Mouse (Mus musculus): ENCODE results near the gene Ppp1r9a. TPM values are rescaled to one million over a fixed set of nuclear protein-coding genes. Genes with fewer than 3 reads are reported as not detected.

Ppp1r9a gene
- total and polyA plus RNA-seq, 3 experiments = 0.03 TPM; not detected in 2

GRCm38 (mm10) chr6:5075680-5076079 lies 173.0 kb downstream of the Ppp1r9a start:
- Histone ChIP-seq H3K4me1 (ENCODE audit: control insufficient read depth in 1 of 2, insufficient read depth in 2 of 2, low read length in 2 of 2) (no peaks in the 10 kb centered on the region), H3K79me2 (ENCODE audit: control insufficient read depth, insufficient read depth, low read length, poor library complexity) (no peaks in the 10 kb centered on the region), H3K36me3 (ENCODE audit: control insufficient read depth in 1 of 2, insufficient read depth in 2 of 2, low read length in 2 of 2) (no peaks in the 10 kb centered on the region), H3K9ac (ENCODE audit: control insufficient read depth, low read depth, low read length, poor library complexity, severe bottlenecking) (no peak overlapping the region), H3K27me3 (ENCODE audit: control insufficient read depth in 1 of 2, insufficient read depth in 2 of 2, low read length in 2 of 2) (peaks cover 0 to 4% of the 10 kb centered on the region in 2 experiments; a peak in 3 of 4 replicates), H3K9me3 (replicated peaks; ENCODE audit: insufficient read depth, low read length) (no peaks in the 10 kb centered on the region), H3K27ac (ENCODE audit: control insufficient read depth, low read depth, low read length) (no peak overlapping the region), H3K4me3 (ENCODE audit: control insufficient read depth in 1 of 2, insufficient read depth in 1 of 2, low read depth in 2 of 2, low read length in 2 of 2) (no peak overlapping the region)
- TF ChIP-seq E2F4 (IDR thresholded peaks at IDR 0.05; ENCODE audit: borderline replicate concordance, low read depth, low read length) (no peak), MAZ (IDR thresholded peaks at IDR 0.05; ENCODE audit: low read depth, low read length) (no peak), MAX (IDR thresholded peaks at IDR 0.05; ENCODE audit: low read length) (no peak), SIN3A (IDR thresholded peaks at IDR 0.05; ENCODE audit: low read length) (no peak)
- DNase-seq (ENCODE audit: low read depth, low spot score) = no peak

GRCm38 (mm10) chr6:5078009-5078408 lies 175.3 kb downstream of the Ppp1r9a start:
- Histone ChIP-seq H3K27me3 (ENCODE audit: control insufficient read depth in 1 of 2, insufficient read depth in 2 of 2, low read length in 2 of 2) (peaks cover 0 to 7% of the 10 kb centered on the region in 2 experiments), H3K4me1 (ENCODE audit: control insufficient read depth in 1 of 2, insufficient read depth in 2 of 2, low read length in 2 of 2) (no peaks in the 10 kb centered on the region), H3K36me3 (ENCODE audit: control insufficient read depth in 1 of 2, insufficient read depth in 2 of 2, low read length in 2 of 2) (no peaks in the 10 kb centered on the region), H3K4me3 (ENCODE audit: control insufficient read depth in 1 of 2, insufficient read depth in 1 of 2, low read depth in 2 of 2, low read length in 2 of 2) (no peak overlapping the region), H3K9me3 (replicated peaks; ENCODE audit: insufficient read depth, low read length) (no peaks in the 10 kb centered on the region), H3K27ac (ENCODE audit: control insufficient read depth, low read depth, low read length) (no peak overlapping the region), H3K79me2 (ENCODE audit: control insufficient read depth, insufficient read depth, low read length, poor library complexity) (no peaks in the 10 kb centered on the region), H3K9ac (ENCODE audit: control insufficient read depth, low read depth, low read length, poor library complexity, severe bottlenecking) (no peak overlapping the region)
- TF ChIP-seq MAFK (IDR thresholded peaks at IDR 0.05; ENCODE audit: borderline replicate concordance, low read depth, low read length) (no peak), NRF1 (IDR thresholded peaks at IDR 0.05; ENCODE audit: insufficient read depth, low read depth, low read length, poor library complexity, severe bottlenecking) (no peak), ZNF384 (IDR thresholded peaks at IDR 0.05; ENCODE audit: low read depth, low read length) (no peak), TBP (IDR thresholded peaks at IDR 0.05; ENCODE audit: low read depth, low read length) (no peak), GATA1 (IDR thresholded peaks at IDR 0.05; ENCODE audit: low read depth, low read length) (no peak), JUND (IDR thresholded peaks at IDR 0.05; ENCODE audit: low read depth, low read length) (no peak), USF1 (IDR thresholded peaks at IDR 0.05; ENCODE audit: low read depth, low read length) (no peak), USF2 (IDR thresholded peaks at IDR 0.05; ENCODE audit: borderline replicate concordance in 1 of 2, insufficient read depth in 1 of 2, low read depth in 1 of 2, low read length in 2 of 2) (no peak), ZMIZ1 (IDR thresholded peaks at IDR 0.05; ENCODE audit: low read depth, low read length) (no peak), SMC3 (IDR thresholded peaks at IDR 0.05; ENCODE audit: low read depth, low read length) (no peak)
- DNase-seq (ENCODE audit: low read depth, low spot score) = no peak

GRCm38 (mm10) chr6:5079108-5079507 lies 176.4 kb downstream of the Ppp1r9a start:
- H3K9me3 ChIP-seq (replicated peaks; ENCODE audit: insufficient read depth, low read length) = no peaks in the 10 kb centered on the region
- H3K4me1 ChIP-seq (ENCODE audit: control insufficient read depth in 1 of 2, insufficient read depth in 2 of 2, low read length in 2 of 2) = no peaks in the 10 kb centered on the region
- H3K9ac ChIP-seq (ENCODE audit: control insufficient read depth, low read depth, low read length, poor library complexity, severe bottlenecking) = no peak overlapping the region
- no peak for DNase-seq (ENCODE audit: low read depth, low spot score)
- H3K27ac ChIP-seq (ENCODE audit: control insufficient read depth, low read depth, low read length) = no peak overlapping the region
- no peaks in the 10 kb centered on the region for H3K79me2 ChIP-seq (ENCODE audit: control insufficient read depth, insufficient read depth, low read length, poor library complexity)
- H3K36me3 ChIP-seq (ENCODE audit: control insufficient read depth in 1 of 2, insufficient read depth in 2 of 2, low read length in 2 of 2) = no peaks in the 10 kb centered on the region
- TF ChIP-seq CHD1 (IDR thresholded peaks at IDR 0.05; ENCODE audit: low read depth, low read length) (no peak), NELFE (IDR thresholded peaks at IDR 0.05; ENCODE audit: low read depth, low read length) (no peak), GATA1 (IDR thresholded peaks at IDR 0.05; ENCODE audit: low read depth, low read length) (no peak), UBTF (IDR thresholded peaks at IDR 0.05; ENCODE audit: borderline replicate concordance, insufficient read depth, low read depth, low read length) (no peak), MEF2A (IDR thresholded peaks at IDR 0.05; ENCODE audit: extremely low read depth, insufficient replicate concordance, low read depth, low read length, poor library complexity, severe bottlenecking) (no peak), POLR2A (IDR thresholded peaks at IDR 0.05; ENCODE audit: control insufficient read depth in 1 of 2, insufficient read depth in 1 of 2, low read depth in 1 of 2, low read length in 2 of 2, poor library complexity in 1 of 2) (no peak), MAZ (IDR thresholded peaks at IDR 0.05; ENCODE audit: low read depth, low read length) (no peak), E2F4 (IDR thresholded peaks at IDR 0.05; ENCODE audit: borderline replicate concordance, low read depth, low read length) (no peak), TAL1 (IDR thresholded peaks at IDR 0.05; ENCODE audit: low read length) (no peak), SIN3A (IDR thresholded peaks at IDR 0.05; ENCODE audit: low read length) (no peak), USF2 (IDR thresholded peaks at IDR 0.05; ENCODE audit: borderline replicate concordance in 1 of 2, insufficient read depth in 1 of 2, low read depth in 1 of 2, low read length in 2 of 2) (no peak)
- H3K27me3 ChIP-seq (ENCODE audit: control insufficient read depth in 1 of 2, insufficient read depth in 2 of 2, low read length in 2 of 2) = peaks cover 6 to 7% of the 10 kb centered on the region in 2 experiments
- H3K4me3 ChIP-seq (ENCODE audit: control insufficient read depth in 1 of 2, insufficient read depth in 1 of 2, low read depth in 2 of 2, low read length in 2 of 2) = no peak overlapping the region
